Mouse (Mus musculus): Measurements from ENCODE around the gene Crtc2.

DNA sequence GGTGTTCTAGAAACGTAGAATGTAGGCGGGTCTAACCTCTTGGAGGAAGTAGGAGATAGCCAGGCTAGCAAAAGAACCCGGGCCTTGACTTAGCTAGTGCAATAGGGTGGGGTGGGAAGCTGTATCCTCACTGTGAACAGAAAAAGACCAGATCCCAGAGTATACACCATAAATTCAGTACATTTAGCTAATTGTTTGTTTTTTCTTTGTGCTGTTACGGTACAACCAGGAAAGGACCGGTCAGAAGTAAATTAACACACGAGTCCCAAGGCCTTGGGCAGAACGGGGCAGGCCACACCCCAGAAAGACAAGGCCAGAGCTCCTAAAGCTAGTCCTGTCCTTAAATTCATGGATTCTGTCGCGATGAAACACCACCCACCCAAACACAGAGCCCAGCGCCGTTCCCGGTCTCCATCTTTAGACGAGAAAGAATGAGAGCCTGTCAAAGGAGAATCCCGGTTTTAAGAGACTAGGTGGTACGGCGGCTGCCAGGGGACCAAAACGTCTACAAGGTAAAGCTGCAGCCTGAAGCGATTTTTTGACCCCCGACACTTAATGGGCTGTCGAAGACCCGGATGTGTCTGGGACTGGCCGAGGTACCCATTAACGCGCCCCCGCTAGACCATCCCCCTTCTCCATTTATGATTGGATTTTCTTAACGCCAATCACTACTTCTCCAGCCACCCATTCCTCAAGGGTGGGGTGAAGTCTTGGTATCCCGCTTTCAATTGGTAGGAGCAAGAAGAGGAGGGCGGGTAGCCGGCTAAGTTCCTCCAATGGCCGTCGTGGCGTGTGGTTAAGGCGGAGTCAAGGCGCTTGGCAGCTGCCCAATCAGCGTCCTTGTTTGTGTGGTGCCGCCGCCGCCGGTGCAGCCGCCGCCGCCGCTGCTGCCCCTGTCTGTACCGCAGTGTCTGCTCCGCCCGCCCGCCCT, 38.6 kb downstream of the Crtc2 start, which contains the start of gene Gatad2b:
- TF ChIP-seq ZC3H11A (IDR thresholded peaks at IDR 0.05; ENCODE audit: borderline replicate concordance, low read depth, low read length), result no peak
- peak; percentile 92 for TF ChIP-seq CHD2 (IDR thresholded peaks at IDR 0.05; ENCODE audit: low read depth, low read length)
- TF ChIP-seq ZNF384 (IDR thresholded peaks at IDR 0.05; ENCODE audit: low read depth, low read length), result no peak
